Mouse (Mus musculus) MEL (cell line): ENCODE results near the gene Sec16b. TPM values are rescaled to one million over a fixed set of nuclear protein-coding genes. Genes with fewer than 3 reads are reported as not detected.

Source experiments
- DNase-seq: peaks from one replicate; pipeline ENCODE4 v3.0.0; 2011; ENCODE audit warnings: low read depth, low spot score
- H3K27ac ChIP-seq: 2 replicates; pipeline ENCODE4 v1.5.1; 2012; ENCODE audit warnings: low read depth, mild to moderate bottlenecking, control low read depth, low read length, moderate library complexity; ENCODE audit not compliant: control insufficient read depth
- H3K27me3 ChIP-seq, 2 experiments: fragments of 150-350 bp in 1 of 2; sonication (generic) in 1 of 2; 2 replicates each; pipeline ENCODE4 v1.6.1; 2012; ENCODE audit warnings: low read length in 2 of 2, mild to moderate bottlenecking in 2 of 2, improper control_type of control experiment in 1 of 2, moderate library complexity in 1 of 2; ENCODE audit not compliant: insufficient read depth in 2 of 2, control insufficient read depth in 1 of 2
- H3K36me3 ChIP-seq, 2 experiments: 2 replicates each; pipeline ENCODE4 v1.6.1; 2012 to 2014; ENCODE audit warnings: low read length in 2 of 2, improper control_type of control experiment in 1 of 2, inconsistent platforms in 1 of 2, mild to moderate bottlenecking in 1 of 2; ENCODE audit not compliant: insufficient read depth in 2 of 2, control insufficient read depth in 1 of 2
- H3K4me1 ChIP-seq, 2 experiments: fragments of 150-350 bp in 1 of 2; sonication (generic) in 1 of 2; 2 replicates each; pipeline ENCODE4 v1.6.1; 2012; ENCODE audit warnings: low read length in 2 of 2, improper control_type of control experiment in 1 of 2, mild to moderate bottlenecking in 1 of 2; ENCODE audit not compliant: insufficient read depth in 2 of 2, control insufficient read depth in 1 of 2
- H3K4me3 ChIP-seq, 2 experiments: fragments of 150-350 bp in 1 of 2; sonication (generic) in 1 of 2; 2 replicates each; pipeline ENCODE4 v1.5.1; 2012; ENCODE audit warnings: low read depth in 2 of 2, low read length in 2 of 2, mild to moderate bottlenecking in 2 of 2, moderate library complexity in 2 of 2, control low read depth in 1 of 2, improper control_type of control experiment in 1 of 2; ENCODE audit not compliant: control insufficient read depth in 1 of 2, insufficient read depth in 1 of 2
- H3K79me2 ChIP-seq: 2 replicates; pipeline ENCODE4 v1.6.1; 2012; ENCODE audit warnings: mild to moderate bottlenecking, low read length, moderate library complexity; ENCODE audit not compliant: control insufficient read depth, poor library complexity, insufficient read depth
- H3K9ac ChIP-seq: 2 replicates; pipeline ENCODE4 v1.6.1; 2012; ENCODE audit warnings: low read depth, mild to moderate bottlenecking, control low read depth, low read length, moderate library complexity; ENCODE audit not compliant: control insufficient read depth, poor library complexity, severe bottlenecking
- H3K9me3 ChIP-seq: fragments of 150-350 bp; sonication (generic); replicated peaks from 2 replicates; pipeline ENCODE4 v1.6.1; 2012; ENCODE audit warnings: mild to moderate bottlenecking, low read length, improper control_type of control experiment, moderate library complexity; ENCODE audit not compliant: insufficient read depth
- BHLHE40 ChIP-seq: IDR thresholded peaks from 2 replicates; pipeline ENCODE4 v1.6.1; 2012; ENCODE audit warnings: low read depth, mild to moderate bottlenecking, inconsistent platforms, low read length, improper control_type of control experiment, borderline replicate concordance
- CHD1 ChIP-seq: IDR thresholded peaks from 2 replicates; pipeline ENCODE4 v1.6.1; 2012; ENCODE audit warnings: low read depth, mild to moderate bottlenecking, inconsistent platforms, low read length, improper control_type of control experiment
- CHD2 ChIP-seq: IDR thresholded peaks from 2 replicates; pipeline ENCODE4 v1.6.1; 2011; ENCODE audit warnings: low read length, improper control_type of control experiment
- CTCF ChIP-seq, 3 experiments: IDR thresholded peaks in 2 of 3; conservative IDR thresholded peaks in 1 of 3; 2 replicates each; pipeline ENCODE4 v1.5.1; 2011 to 2012; ENCODE audit warnings: low read length in 3 of 3, low read depth in 2 of 3, mild to moderate bottlenecking in 2 of 3, improper control_type of control experiment in 1 of 3, inconsistent platforms in 1 of 3, mixed read lengths in 1 of 3, moderate library complexity in 1 of 3; ENCODE audit not compliant: control insufficient read depth in 1 of 3, insufficient read depth in 1 of 3, poor library complexity in 1 of 3, severe bottlenecking in 1 of 3
- E2F4 ChIP-seq: IDR thresholded peaks from 2 replicates; pipeline ENCODE4 v1.6.1; 2011; ENCODE audit warnings: low read depth, low read length, improper control_type of control experiment, borderline replicate concordance
- ELF1 ChIP-seq: IDR thresholded peaks from 2 replicates; pipeline ENCODE4 v1.6.1; 2014; ENCODE audit warnings: low read depth, mild to moderate bottlenecking, inconsistent platforms, low read length, improper control_type of control experiment, moderate library complexity
- EP300 ChIP-seq, 2 experiments: IDR thresholded peaks; 2 replicates each; pipeline ENCODE4 v1.6.1; 2011; ENCODE audit warnings: improper control_type of control experiment in 2 of 2, low read length in 2 of 2, low read depth in 1 of 2, mild to moderate bottlenecking in 1 of 2
- ETS1 ChIP-seq: IDR thresholded peaks from 2 replicates; pipeline ENCODE4 v1.6.1; 2012; ENCODE audit warnings: low read depth, mild to moderate bottlenecking, inconsistent platforms, low read length, improper control_type of control experiment, moderate library complexity
- GABPA ChIP-seq: IDR thresholded peaks from 2 replicates; pipeline ENCODE4 v1.6.1; 2012; ENCODE audit warnings: low read depth, mild to moderate bottlenecking, inconsistent platforms, low read length, improper control_type of control experiment, moderate library complexity
- GATA1 ChIP-seq: IDR thresholded peaks from 2 replicates; pipeline ENCODE4 v1.6.1; 2011; ENCODE audit warnings: low read depth, low read length, improper control_type of control experiment
- KAT2A ChIP-seq: conservative IDR thresholded peaks from 2 replicates; pipeline ENCODE4 v1.6.1; 2012; ENCODE audit warnings: low read depth, low read length, improper control_type of control experiment, inconsistent platforms
- MAFK ChIP-seq: IDR thresholded peaks from 2 replicates; pipeline ENCODE4 v1.6.1; 2011; ENCODE audit warnings: low read depth, mild to moderate bottlenecking, low read length, improper control_type of control experiment, borderline replicate concordance
- MAX ChIP-seq: IDR thresholded peaks from 2 replicates; pipeline ENCODE4 v1.6.1; 2011; ENCODE audit warnings: low read length, improper control_type of control experiment
- MAZ ChIP-seq: IDR thresholded peaks from 2 replicates; pipeline ENCODE4 v1.6.1; 2012; ENCODE audit warnings: low read depth, mild to moderate bottlenecking, inconsistent platforms, low read length, improper control_type of control experiment
- MEF2A ChIP-seq: IDR thresholded peaks from 2 replicates; pipeline ENCODE4 v1.6.1; 2014; ENCODE audit warnings: low read depth, mild to moderate bottlenecking, inconsistent platforms, low read length, improper control_type of control experiment; ENCODE audit not compliant: poor library complexity, insufficient replicate concordance, severe bottlenecking; ENCODE audit errors: extremely low read depth
- MXI1 ChIP-seq: IDR thresholded peaks from 2 replicates; pipeline ENCODE4 v1.6.1; 2011; ENCODE audit warnings: mild to moderate bottlenecking, low read depth, low read length, improper control_type of control experiment
- MYC ChIP-seq: IDR thresholded peaks from 2 replicates; pipeline ENCODE4 v1.6.1; 2011; ENCODE audit warnings: low read depth, mild to moderate bottlenecking, low read length, improper control_type of control experiment, moderate library complexity
- NELFE ChIP-seq: IDR thresholded peaks from 2 replicates; pipeline ENCODE4 v1.6.1; 2011; ENCODE audit warnings: low read depth, low read length, improper control_type of control experiment
- NRF1 ChIP-seq: IDR thresholded peaks from 2 replicates; pipeline ENCODE4 v1.6.1; 2014; ENCODE audit warnings: low read depth, mild to moderate bottlenecking, inconsistent platforms, low read length, improper control_type of control experiment, moderate library complexity; ENCODE audit not compliant: poor library complexity, insufficient read depth, severe bottlenecking
- SIN3A ChIP-seq: IDR thresholded peaks from 2 replicates; pipeline ENCODE4 v1.6.1; 2012; ENCODE audit warnings: low read length, improper control_type of control experiment, inconsistent platforms
- SMC3 ChIP-seq: IDR thresholded peaks from 2 replicates; pipeline ENCODE4 v1.6.1; 2011; ENCODE audit warnings: low read depth, low read length, improper control_type of control experiment
- TCF12 ChIP-seq: IDR thresholded peaks from 2 replicates; pipeline ENCODE4 v1.6.1; 2014; ENCODE audit warnings: low read depth, mild to moderate bottlenecking, inconsistent platforms, low read length, improper control_type of control experiment, moderate library complexity
- UBTF ChIP-seq: IDR thresholded peaks from 2 replicates; pipeline ENCODE4 v1.6.1; 2012; ENCODE audit warnings: low read depth, mild to moderate bottlenecking, inconsistent platforms, low read length, improper control_type of control experiment, moderate library complexity, borderline replicate concordance; ENCODE audit not compliant: insufficient read depth
- ZKSCAN1 ChIP-seq: IDR thresholded peaks from 2 replicates; pipeline ENCODE4 v1.6.1; 2012; ENCODE audit warnings: low read depth, mild to moderate bottlenecking, inconsistent platforms, low read length, improper control_type of control experiment, moderate library complexity
- ZNF384 ChIP-seq: IDR thresholded peaks from 2 replicates; pipeline ENCODE4 v1.6.1; 2012; ENCODE audit warnings: low read depth, mild to moderate bottlenecking, inconsistent platforms, low read length, improper control_type of control experiment
- polyA plus RNA-seq, 2 experiments: library from polyadenylated mRNA; stranded (reverse) in 1 of 2; unstranded in 1 of 2; fragments of >175 nt in 1 of 2; fragments of >200 nt in 1 of 2; gene quantifications; 2 replicates each; pipeline versions ENCODE4 v1.2.1 to v1.2.4; 2012; ENCODE audit warnings: low replicate concordance in 2 of 2, low read depth in 1 of 2; ENCODE audit not compliant: insufficient read length in 2 of 2, insufficient read depth in 1 of 2, missing spikeins in 1 of 2
- total RNA-seq: library from RNA; depleted of rRNA; stranded (reverse); fragments of 300-350 nt; gene quantifications from 2 replicates; pipeline ENCODE4 v1.2.3, GENCODE M21; 2012

Sec16b gene
- total and polyA plus RNA-seq, 3 experiments = 0.03 to 0.04 TPM; not detected in 1

DNA sequence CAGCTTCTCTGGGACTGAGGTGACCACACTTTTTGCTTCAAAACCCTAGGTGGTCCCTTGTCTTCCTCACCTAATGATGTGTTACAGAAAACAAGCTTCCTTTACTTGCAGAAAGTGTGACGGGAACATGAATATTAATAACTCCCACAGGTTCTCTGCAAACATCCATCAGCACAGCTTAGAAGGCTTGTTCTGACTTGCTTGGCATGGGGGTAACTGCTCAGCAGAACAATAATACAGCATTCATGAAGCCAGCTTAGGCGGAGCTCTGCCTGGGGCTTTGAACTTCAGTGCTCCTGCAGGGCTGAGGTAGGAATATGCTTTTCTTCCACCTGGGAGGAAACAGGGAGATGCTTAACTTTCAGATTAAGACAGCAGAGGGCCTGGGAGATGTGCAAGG lies 85.5 kb downstream of the Sec16b start:
- Histone ChIP-seq H3K36me3 (no peaks in the 10 kb centered on the region), H3K9me3 (no peaks in the 10 kb centered on the region), H3K27ac (no peak overlapping the region), H3K27me3 (peaks cover 0 to 6% of the 10 kb centered on the region in 2 experiments; a peak in 3 of 4 replicates), H3K4me3 (no peak overlapping the region), H3K79me2 (no peaks in the 10 kb centered on the region), H3K9ac (no peak overlapping the region), H3K4me1 (no peaks in the 10 kb centered on the region)
- DNase-seq = no peak
- TF ChIP-seq ETS1 = no peak
- TF ChIP-seq CHD1 = no peak
- TF ChIP-seq EP300 (IDR thresholded peaks at IDR 0.05; ENCODE audit: low read depth in 1 of 2, low read length in 2 of 2) = no peak
- no peak for TF ChIP-seq KAT2A
- no peak for TF ChIP-seq E2F4
- TF ChIP-seq MAZ = no peak
- TF ChIP-seq UBTF = no peak
- TF ChIP-seq GATA1 = no peak
- TF ChIP-seq CHD2 = no peak
- no peak for TF ChIP-seq MAX
- TF ChIP-seq MEF2A = no peak

- Histone ChIP-seq H3K9ac (no peak overlapping the region), H3K36me3 (no peaks in the 10 kb centered on the region), H3K79me2 (no peaks in the 10 kb centered on the region), H3K27ac (no peak overlapping the region), H3K9me3 (no peaks in the 10 kb centered on the region), H3K4me1 (no peaks in the 10 kb centered on the region), H3K27me3 (peaks cover 0 to 4% of the 10 kb centered on the region in 2 experiments; a peak in 2 of 4 replicates), H3K4me3 (no peak overlapping the region)
- TF ChIP-seq MAFK = no peak
- no peak for TF ChIP-seq MYC
- DNase-seq = no peak
Measured at GRCm38 (mm10) chr1:157594561-157594960, 88.0 kb downstream of the Sec16b start.

- H3K27me3 ChIP-seq = peaks cover 0 to 4% of the 10 kb centered on the region in 2 experiments; a peak in 2 of 4 replicates
- TF ChIP-seq ETS1 (no peak), CTCF (IDR thresholded peaks at IDR 0.05 in 2 of 3, conservative IDR thresholded peaks at IDR 0.05 in 1 of 3; ENCODE audit: control insufficient read depth in 1 of 3, insufficient read depth in 1 of 3, low read depth in 2 of 3, low read length in 3 of 3, poor library complexity in 1 of 3, severe bottlenecking in 1 of 3) (no peak), UBTF (no peak), ELF1 (no peak), CHD1 (no peak), MAFK (no peak), TCF12 (no peak), NRF1 (no peak), MAX (no peak), SIN3A (no peak), ZKSCAN1 (no peak), ZNF384 (no peak), BHLHE40 (no peak), MXI1 (no peak), NELFE (no peak), CHD2 (no peak), MYC (no peak), SMC3 (no peak), GABPA (no peak), MEF2A (no peak)
- TF ChIP-seq, all 39 proteins: peak for 0
- no peaks in the 10 kb centered on the region for H3K79me2 ChIP-seq
- H3K9me3 ChIP-seq = no peaks in the 10 kb centered on the region
- H3K4me3 ChIP-seq = no peak overlapping the region
- H3K36me3 ChIP-seq = no peaks in the 10 kb centered on the region
- no peak overlapping the region for H3K27ac ChIP-seq
- no peak for DNase-seq
- H3K9ac ChIP-seq = no peak overlapping the region
- no peaks in the 10 kb centered on the region for H3K4me1 ChIP-seq
Measured at GRCm38 (mm10) chr1:157595165-157595564, 88.6 kb downstream of the Sec16b start.
